Mouse (Mus musculus): ENCODE measurements around the gene Synrg. TPM values are rescaled to one million over a fixed set of nuclear protein-coding genes. Genes with fewer than 3 reads are reported as not detected.

Gene Synrg
- polyA plus RNA-seq, 1 experiment: 0.28 TPM

DNA sequence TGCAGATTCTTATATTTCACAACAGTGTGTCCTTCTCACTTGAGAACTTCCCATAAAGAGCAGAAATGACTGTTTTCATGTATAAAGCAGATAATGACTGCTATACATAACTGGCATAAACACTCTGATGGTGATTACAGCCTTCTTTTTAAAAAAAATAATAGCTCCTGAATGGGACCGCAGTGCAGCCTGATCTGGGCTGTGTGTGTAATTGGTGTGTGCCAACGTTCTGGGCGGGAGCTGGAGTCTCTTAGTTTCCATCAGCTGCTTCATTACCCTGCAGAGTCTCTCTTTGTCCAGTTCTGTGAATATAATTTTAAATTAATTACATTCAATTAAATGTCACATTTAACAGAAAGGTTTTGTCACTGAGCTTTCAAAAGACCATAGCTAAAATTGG lies 34.8 kb downstream of the Synrg start:
- no peaks in the 10 kb centered on the region for H3K9me3 ChIP-seq (ENCODE audit: control insufficient read depth, low read length)
- no peaks in the 10 kb centered on the region for H3K4me1 ChIP-seq (ENCODE audit: control insufficient read depth)
- H3K27me3 ChIP-seq (ENCODE audit: control insufficient read depth): no peaks in the 10 kb centered on the region
- H3K36me3 ChIP-seq (ENCODE audit: control insufficient read depth): peaks cover 94% of the 10 kb centered on the region
- TF ChIP-seq GATA1 (IDR thresholded peaks at IDR 0.05; ENCODE audit: low read length) (no peak), TAL1 (IDR thresholded peaks at IDR 0.05; ENCODE audit: low read length) (no peak)
- H3K4me3 ChIP-seq (replicated peaks): no peak overlapping the region

DNA sequence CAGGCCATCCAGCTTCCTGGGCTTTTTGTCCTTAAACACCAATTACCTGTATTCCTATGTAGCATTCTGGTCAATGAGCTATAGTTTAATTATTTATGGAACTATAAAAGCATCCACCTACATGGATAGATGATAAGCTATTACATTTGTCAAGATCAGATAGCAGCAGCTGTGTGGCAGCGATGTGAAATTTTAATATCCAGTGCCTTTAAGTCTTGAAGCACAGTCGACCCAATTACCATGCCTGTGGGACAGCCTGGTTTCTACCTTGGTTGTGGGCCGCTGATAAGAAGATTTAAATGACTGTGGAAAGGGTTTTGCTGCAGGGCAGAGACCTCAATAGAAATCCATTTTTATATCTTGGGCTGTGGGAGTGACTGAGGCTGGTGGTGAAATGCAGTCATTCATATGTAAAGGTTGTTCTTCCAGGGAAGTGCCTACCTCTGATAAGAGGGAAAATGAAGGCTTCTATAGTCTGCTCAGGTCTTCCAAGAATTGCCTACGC lies 35.2 kb downstream of the Synrg start:
- H3K9me3 ChIP-seq (ENCODE audit: control insufficient read depth, low read length): no peaks in the 10 kb centered on the region
- H3K4me3 ChIP-seq (replicated peaks): no peak overlapping the region
- peaks cover 93% of the 10 kb centered on the region for H3K36me3 ChIP-seq (ENCODE audit: control insufficient read depth)
- H3K4me1 ChIP-seq (ENCODE audit: control insufficient read depth): no peaks in the 10 kb centered on the region
- no peaks in the 10 kb centered on the region for H3K27me3 ChIP-seq (ENCODE audit: control insufficient read depth)
- TF ChIP-seq GATA1 (IDR thresholded peaks at IDR 0.05; ENCODE audit: low read length) (no peak), TAL1 (IDR thresholded peaks at IDR 0.05; ENCODE audit: low read length) (no peak)

DNA sequence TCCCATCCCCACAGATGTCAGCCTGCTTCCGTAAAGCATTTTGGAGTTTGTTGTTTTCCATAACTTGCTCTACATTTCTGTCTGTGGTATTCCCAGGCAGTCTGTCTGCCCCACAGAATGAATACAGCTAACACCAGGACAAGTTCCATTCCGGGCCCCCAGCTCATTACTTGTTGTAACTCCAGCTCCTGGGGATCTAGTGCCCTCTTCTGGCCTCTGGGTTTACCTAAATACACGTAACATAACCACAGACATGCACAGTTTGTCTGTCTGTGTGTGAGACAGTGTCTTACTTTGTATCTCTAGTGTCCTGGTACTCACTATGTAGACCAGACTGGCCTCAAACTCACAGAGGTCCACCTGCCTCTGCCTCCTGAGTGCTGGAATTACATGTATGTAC lies 37.0 kb downstream of the Synrg start:
- no peak overlapping the region for H3K4me3 ChIP-seq (replicated peaks)
- H3K4me1 ChIP-seq (ENCODE audit: control insufficient read depth): no peaks in the 10 kb centered on the region
- TF ChIP-seq GATA1 (IDR thresholded peaks at IDR 0.05; ENCODE audit: low read length) (no peak), TAL1 (IDR thresholded peaks at IDR 0.05; ENCODE audit: low read length) (no peak)
- no peaks in the 10 kb centered on the region for H3K9me3 ChIP-seq (ENCODE audit: control insufficient read depth, low read length)
- H3K27me3 ChIP-seq (ENCODE audit: control insufficient read depth): no peaks in the 10 kb centered on the region
- H3K36me3 ChIP-seq (ENCODE audit: control insufficient read depth): peaks cover 93% of the 10 kb centered on the region

DNA sequence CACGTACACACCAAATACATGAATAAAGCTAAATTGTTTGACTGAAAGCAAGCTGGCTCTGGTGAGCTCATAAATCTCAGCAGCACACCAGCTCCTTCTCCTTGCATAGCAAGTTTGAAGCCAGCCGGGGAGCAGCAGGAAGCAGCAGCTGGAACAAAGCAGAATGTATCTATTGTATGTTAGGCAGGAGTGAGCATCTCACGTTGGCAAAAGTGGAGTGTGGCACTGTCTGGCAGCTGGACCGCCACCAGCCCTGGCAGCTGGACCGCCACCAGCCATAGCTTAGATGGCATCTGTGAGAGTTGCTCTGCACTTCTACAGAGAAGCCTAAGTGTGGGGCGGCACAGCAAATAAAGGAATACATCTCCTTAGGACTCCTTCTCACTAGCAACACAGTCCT lies 39.8 kb downstream of the Synrg start:
- H3K36me3 ChIP-seq (ENCODE audit: control insufficient read depth): peaks cover 87% of the 10 kb centered on the region
- no peaks in the 10 kb centered on the region for H3K4me1 ChIP-seq (ENCODE audit: control insufficient read depth)
- H3K27me3 ChIP-seq (ENCODE audit: control insufficient read depth): no peaks in the 10 kb centered on the region
- H3K9me3 ChIP-seq (ENCODE audit: control insufficient read depth, low read length): no peaks in the 10 kb centered on the region
- no peak overlapping the region for H3K4me3 ChIP-seq (replicated peaks)
- no peak for TF ChIP-seq TAL1 (IDR thresholded peaks at IDR 0.05; ENCODE audit: low read length)
- TF ChIP-seq GATA1 (IDR thresholded peaks at IDR 0.05; ENCODE audit: low read length): no peak

DNA sequence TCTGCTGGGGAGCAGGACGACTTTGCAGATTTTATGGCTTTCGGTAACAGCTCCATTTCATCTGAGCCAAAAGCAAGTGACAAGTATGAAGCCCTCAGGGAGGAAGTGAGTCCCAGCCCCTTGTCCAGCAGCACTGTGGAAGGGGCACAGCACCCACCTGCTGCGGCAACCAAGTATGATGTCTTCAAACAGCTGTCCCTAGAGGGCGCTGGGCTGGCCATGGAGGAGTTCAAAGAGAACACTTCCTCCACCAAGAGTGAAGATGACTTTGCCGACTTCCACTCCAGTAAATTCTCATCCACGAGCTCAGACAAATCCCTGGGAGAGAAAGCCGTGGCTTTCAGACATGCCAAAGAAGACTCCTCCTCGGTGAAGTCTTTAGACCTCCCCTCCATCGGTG lies 44.8 kb downstream of the Synrg start:
- H3K36me3 ChIP-seq (ENCODE audit: control insufficient read depth): peaks cover 85% of the 10 kb centered on the region
- H3K4me1 ChIP-seq (ENCODE audit: control insufficient read depth): no peaks in the 10 kb centered on the region
- TF ChIP-seq GATA1 (IDR thresholded peaks at IDR 0.05; ENCODE audit: low read length): no peak
- no peak for TF ChIP-seq TAL1 (IDR thresholded peaks at IDR 0.05; ENCODE audit: low read length)

DNA sequence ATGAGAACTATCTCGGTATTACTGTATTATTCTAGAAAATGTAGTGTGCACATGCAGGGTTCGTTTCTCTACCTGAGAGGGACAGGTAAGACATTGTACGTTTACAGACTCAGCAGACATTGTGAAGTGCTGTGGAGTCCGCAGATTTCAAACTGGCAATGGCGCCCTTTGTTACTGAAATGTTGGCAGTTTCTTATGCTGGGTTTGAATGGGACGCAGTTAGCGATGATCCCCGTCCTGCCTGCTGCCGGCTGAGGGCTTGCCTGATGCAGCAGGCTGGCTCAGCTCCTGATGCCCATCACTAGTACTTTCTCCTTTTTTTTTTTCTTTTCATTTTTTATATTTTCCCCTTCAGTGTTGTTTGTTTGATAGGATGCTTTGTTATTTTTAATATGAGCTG lies 46.2 kb downstream of the Synrg start:
- no peaks in the 10 kb centered on the region for H3K9me3 ChIP-seq (ENCODE audit: control insufficient read depth, low read length)
- no peaks in the 10 kb centered on the region for H3K4me1 ChIP-seq (ENCODE audit: control insufficient read depth)
- H3K27me3 ChIP-seq (ENCODE audit: control insufficient read depth): no peaks in the 10 kb centered on the region
- no peak overlapping the region for H3K4me3 ChIP-seq (replicated peaks)
- H3K36me3 ChIP-seq (ENCODE audit: control insufficient read depth): peaks cover 82% of the 10 kb centered on the region
- TF ChIP-seq TAL1 (IDR thresholded peaks at IDR 0.05; ENCODE audit: low read length) (no peak), GATA1 (IDR thresholded peaks at IDR 0.05; ENCODE audit: low read length) (no peak)

More for the DNA sequence above, 44.8 kb downstream of the Synrg start:
- Histone ChIP-seq H3K9me3 (ENCODE audit: control insufficient read depth, low read length) (no peaks in the 10 kb centered on the region), H3K4me3 (replicated peaks) (no peak overlapping the region), H3K27me3 (ENCODE audit: control insufficient read depth) (no peaks in the 10 kb centered on the region)

DNA sequence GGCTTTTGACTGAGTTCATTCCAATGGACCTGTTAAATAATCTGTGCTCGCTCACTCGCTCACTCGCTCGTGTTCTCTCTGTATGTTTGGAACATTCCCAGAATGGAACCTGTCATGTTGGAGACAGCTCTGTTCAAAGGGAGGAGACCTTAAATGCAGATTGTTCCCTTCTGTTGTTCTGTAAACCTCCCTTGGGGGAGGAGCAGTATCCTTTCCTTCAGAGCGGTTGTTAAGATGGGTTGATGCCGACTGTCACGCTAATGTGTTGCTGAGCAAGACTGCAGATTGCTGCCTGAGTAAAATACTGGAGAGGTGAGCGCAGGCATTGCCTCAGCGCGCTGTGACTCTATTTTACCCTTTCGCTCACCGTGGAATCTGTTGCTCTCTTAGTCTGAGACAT lies 46.8 kb downstream of the Synrg start:
- Histone ChIP-seq H3K27me3 (ENCODE audit: control insufficient read depth) (no peaks in the 10 kb centered on the region), H3K9me3 (ENCODE audit: control insufficient read depth, low read length) (no peaks in the 10 kb centered on the region), H3K36me3 (ENCODE audit: control insufficient read depth) (peaks cover 76% of the 10 kb centered on the region), H3K4me1 (ENCODE audit: control insufficient read depth) (no peaks in the 10 kb centered on the region), H3K4me3 (replicated peaks) (no peak overlapping the region)
- TF ChIP-seq TAL1 (IDR thresholded peaks at IDR 0.05; ENCODE audit: low read length) (no peak), GATA1 (IDR thresholded peaks at IDR 0.05; ENCODE audit: low read length) (no peak)

DNA sequence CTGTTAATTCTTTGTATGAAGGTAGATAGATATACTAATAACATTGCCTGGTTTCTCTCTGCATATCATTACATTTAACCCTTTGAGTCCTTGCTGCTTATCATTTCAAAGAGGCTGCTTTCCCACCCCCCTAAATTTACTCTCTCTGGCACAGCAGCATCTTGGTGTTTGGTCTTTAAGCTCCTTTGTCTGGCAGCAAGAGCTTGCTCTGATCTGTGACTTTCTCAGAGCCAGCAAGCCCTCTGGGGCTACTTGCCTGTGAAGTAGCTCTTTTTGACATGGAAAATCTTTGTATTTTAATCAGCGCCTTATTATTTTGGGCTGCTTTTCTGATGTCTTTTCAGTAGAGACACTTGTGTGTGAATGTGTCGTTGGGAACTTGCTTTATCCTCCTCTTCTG lies 47.3 kb downstream of the Synrg start:
- Histone ChIP-seq H3K9me3 (ENCODE audit: control insufficient read depth, low read length) (no peaks in the 10 kb centered on the region), H3K4me1 (ENCODE audit: control insufficient read depth) (no peaks in the 10 kb centered on the region), H3K27me3 (ENCODE audit: control insufficient read depth) (no peaks in the 10 kb centered on the region), H3K36me3 (ENCODE audit: control insufficient read depth) (peaks cover 71% of the 10 kb centered on the region), H3K4me3 (replicated peaks) (no peak overlapping the region)
- TF ChIP-seq GATA1 (IDR thresholded peaks at IDR 0.05; ENCODE audit: low read length) (no peak), TAL1 (IDR thresholded peaks at IDR 0.05; ENCODE audit: low read length) (no peak)

DNA sequence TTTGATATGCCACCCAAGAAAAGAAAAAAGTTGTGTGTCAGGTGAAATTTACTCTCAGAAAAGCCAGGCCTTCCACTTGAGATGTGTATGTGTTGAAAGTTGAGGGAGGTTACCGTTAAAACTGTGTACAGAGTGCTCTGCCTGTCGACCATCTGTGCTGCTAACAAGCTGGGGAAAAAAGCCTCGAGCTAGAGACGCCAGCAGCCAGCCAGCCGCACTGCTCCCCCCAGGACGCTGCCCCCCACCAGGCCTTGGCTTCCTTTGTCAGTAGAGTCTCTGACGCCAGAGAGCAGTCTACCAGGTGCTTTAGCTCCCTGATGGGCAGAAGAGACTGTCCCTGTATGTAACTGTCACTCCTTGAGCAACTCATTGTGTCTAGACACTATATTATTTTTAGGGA lies 48.9 kb downstream of the Synrg start:
- no peaks in the 10 kb centered on the region for H3K4me1 ChIP-seq (ENCODE audit: control insufficient read depth)
- peaks cover 73% of the 10 kb centered on the region for H3K36me3 ChIP-seq (ENCODE audit: control insufficient read depth)
- no peak for TF ChIP-seq TAL1 (IDR thresholded peaks at IDR 0.05; ENCODE audit: low read length)
- no peak for TF ChIP-seq GATA1 (IDR thresholded peaks at IDR 0.05; ENCODE audit: low read length)
- H3K4me3 ChIP-seq (replicated peaks): no peak overlapping the region
- H3K27me3 ChIP-seq (ENCODE audit: control insufficient read depth): no peaks in the 10 kb centered on the region
- H3K9me3 ChIP-seq (ENCODE audit: control insufficient read depth, low read length): no peaks in the 10 kb centered on the region

DNA sequence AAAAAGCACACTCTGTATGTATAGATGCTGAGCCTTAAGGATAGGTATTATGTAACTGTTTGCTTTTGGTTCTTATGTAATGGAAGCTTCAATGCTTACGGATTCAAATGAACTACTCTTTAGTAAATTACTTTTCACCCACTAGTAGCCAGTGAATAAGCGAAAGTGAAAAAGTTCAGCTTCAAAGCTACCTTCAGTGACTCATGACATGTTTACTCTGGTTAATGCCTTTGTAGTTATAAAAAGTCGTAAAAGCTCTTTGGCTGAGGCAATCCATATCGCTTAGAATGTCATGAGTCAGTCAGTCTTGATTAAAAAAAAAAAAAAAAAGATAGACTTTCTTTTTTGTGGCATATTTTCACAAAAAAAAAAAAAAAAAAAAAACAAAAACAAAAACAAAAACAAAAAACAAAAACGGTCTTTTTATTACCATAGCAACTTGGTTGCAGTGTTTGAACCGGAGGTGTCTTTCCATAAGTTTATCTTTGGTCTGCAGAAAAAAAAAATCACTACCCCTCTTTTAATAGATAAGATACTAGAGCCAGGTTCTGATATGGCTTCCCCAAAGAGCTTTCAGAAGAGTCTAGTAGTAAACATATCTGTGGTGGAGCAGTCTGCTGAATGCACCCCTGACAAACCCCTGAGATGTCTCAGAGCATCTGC lies 52.0 kb downstream of the Synrg start:
- Histone ChIP-seq H3K4me3 (replicated peaks) (no peak overlapping the region), H3K9me3 (ENCODE audit: control insufficient read depth, low read length) (no peaks in the 10 kb centered on the region), H3K36me3 (ENCODE audit: control insufficient read depth) (peaks cover 67% of the 10 kb centered on the region), H3K4me1 (ENCODE audit: control insufficient read depth) (no peaks in the 10 kb centered on the region), H3K27me3 (ENCODE audit: control insufficient read depth) (no peaks in the 10 kb centered on the region)
- no peak for TF ChIP-seq GATA1 (IDR thresholded peaks at IDR 0.05; ENCODE audit: low read length)
- TF ChIP-seq TAL1 (IDR thresholded peaks at IDR 0.05; ENCODE audit: low read length): no peak

Data from erythroblast, embryonic 14.5 days (primary cell).